Mouse (Mus musculus): Measurements from ENCODE around the gene Zfyve28. TPM values are rescaled to one million over a fixed set of nuclear protein-coding genes. Genes with fewer than 3 reads are reported as not detected.

Gene Zfyve28
- polyA plus RNA-seq, 1 experiment from 2014 or later: not detected

GRCm38 (mm10) chr5:34188856-34189255, 99.4 kb downstream of the Zfyve28 start:
- Histone ChIP-seq H3K27ac (ENCODE audit: low read depth, low read length) (no peak overlapping the region), H3K9me3 (ENCODE audit: control insufficient read depth, low read length) (no peaks in the 10 kb centered on the region), H3K9ac (ENCODE audit: low read depth, low read length) (no peak overlapping the region), H3K36me3 (ENCODE audit: control insufficient read depth, insufficient read depth, low read length) (no peaks in the 10 kb centered on the region), H3K4me2 (no peak overlapping the region; the same call in 1 of the 2 replicates), H3K4me1 (replicated peaks; ENCODE audit: control insufficient read depth, insufficient read depth, low read length) (peaks cover 8% of the 10 kb centered on the region), H3K4me3 (ENCODE audit: low read depth, low read length) (no peak overlapping the region), H3K27me3 (replicated peaks; ENCODE audit: control insufficient read depth, insufficient read depth, low read length) (no peaks in the 10 kb centered on the region)
- no peak for DNase-seq (ENCODE audit: low spot score)
- 71% methylated on average over 2 of the region's 2 CpGs for WGBS
- ATAC-seq (replicated peaks; ENCODE audit: low FRiP score): no peak

GRCm38 (mm10) chr5:34187601-34188316, 100.5 kb downstream of the Zfyve28 start, which contains the start of gene Mxd4:
Gene Mxd4 (minus strand): TSS chr5:34187720.
- Histone ChIP-seq H3K9me3 (ENCODE audit: control insufficient read depth, low read length) (no peaks in the 10 kb centered on the region), H3K9ac (ENCODE audit: low read depth, low read length) (peak within 1 kb of the TSS; percentile 65), H3K4me1 (replicated peaks; ENCODE audit: control insufficient read depth, insufficient read depth, low read length) (peaks cover 8% of the 10 kb centered on the region), H3K4me3 (ENCODE audit: low read depth, low read length) (peak within 1 kb of the TSS; percentile 72), H3K4me2 (peak within 1 kb of the TSS; percentile 96), H3K36me3 (ENCODE audit: control insufficient read depth, insufficient read depth, low read length) (no peaks in the 10 kb centered on the region), H3K27ac (ENCODE audit: low read depth, low read length) (peak within 1 kb of the TSS; percentile 73), H3K27me3 (replicated peaks; ENCODE audit: control insufficient read depth, insufficient read depth, low read length) (no peaks in the 10 kb centered on the region)
- DNase-seq (ENCODE audit: low spot score) (peak; percentile 94), ATAC-seq (replicated peaks; ENCODE audit: low FRiP score) (peak; percentile 98)
- WGBS: under 1% methylated on average over 60 of the region's 60 CpGs

- Histone ChIP-seq H3K4me2 (peak overlapping the region; percentile 96), H3K36me3 (ENCODE audit: control insufficient read depth, insufficient read depth, low read length) (no peaks in the 10 kb centered on the region), H3K27me3 (replicated peaks; ENCODE audit: control insufficient read depth, insufficient read depth, low read length) (no peaks in the 10 kb centered on the region), H3K27ac (ENCODE audit: low read depth, low read length) (peak overlapping the region; percentile 73), H3K4me3 (ENCODE audit: low read depth, low read length) (peak overlapping the region; percentile 72), H3K9ac (ENCODE audit: low read depth, low read length) (peak overlapping the region; percentile 62), H3K4me1 (replicated peaks; ENCODE audit: control insufficient read depth, insufficient read depth, low read length) (peaks cover 8% of the 10 kb centered on the region), H3K9me3 (ENCODE audit: control insufficient read depth, low read length) (no peaks in the 10 kb centered on the region)
- WGBS: under 1% methylated on average over 43 of the region's 46 CpGs
- DNase-seq (ENCODE audit: low spot score) (peak; percentile 53), ATAC-seq (replicated peaks; ENCODE audit: low FRiP score) (no peak; the same call in 1 of the 2 replicates)
Measured at GRCm38 (mm10) chr5:34186961-34187391, 101.3 kb downstream of the Zfyve28 start.

GRCm38 (mm10) chr5:34186391-34186790, 101.9 kb downstream of the Zfyve28 start:
- DNase-seq (ENCODE audit: low spot score): no peak
- 73% methylated on average over 2 of the region's 2 CpGs for WGBS
- Histone ChIP-seq H3K27me3 (replicated peaks; ENCODE audit: control insufficient read depth, insufficient read depth, low read length) (no peaks in the 10 kb centered on the region), H3K9me3 (ENCODE audit: control insufficient read depth, low read length) (no peaks in the 10 kb centered on the region), H3K36me3 (ENCODE audit: control insufficient read depth, insufficient read depth, low read length) (no peaks in the 10 kb centered on the region), H3K4me2 (peak overlapping the region; percentile 96), H3K27ac (ENCODE audit: low read depth, low read length) (peak overlapping the region; percentile 35; the same call in 1 of the 2 replicates), H3K9ac (ENCODE audit: low read depth, low read length) (peak overlapping the region; percentile 62), H3K4me3 (ENCODE audit: low read depth, low read length) (peak overlapping the region; percentile 72), H3K4me1 (replicated peaks; ENCODE audit: control insufficient read depth, insufficient read depth, low read length) (peaks cover 8% of the 10 kb centered on the region)
- ATAC-seq (replicated peaks; ENCODE audit: low FRiP score): no peak

GRCm38 (mm10) chr5:34185791-34186190, 102.5 kb downstream of the Zfyve28 start:
- no peak overlapping the region for H3K27ac ChIP-seq (ENCODE audit: low read depth, low read length)
- peak overlapping the region; percentile 96 for H3K4me2 ChIP-seq

GRCm38 (mm10) chr5:34185051-34185580, 103.1 kb downstream of the Zfyve28 start:
- no peak for DNase-seq (ENCODE audit: low spot score)

More at GRCm38 (mm10) chr5:34185791-34186190, 102.5 kb downstream of the Zfyve28 start:
- peaks cover 8% of the 10 kb centered on the region for H3K4me1 ChIP-seq (replicated peaks; ENCODE audit: control insufficient read depth, insufficient read depth, low read length)
- H3K4me3 ChIP-seq (ENCODE audit: low read depth, low read length): no peak overlapping the region
- no peaks in the 10 kb centered on the region for H3K9me3 ChIP-seq (ENCODE audit: control insufficient read depth, low read length)
- no peaks in the 10 kb centered on the region for H3K36me3 ChIP-seq (ENCODE audit: control insufficient read depth, insufficient read depth, low read length)
- no peak for ATAC-seq (replicated peaks; ENCODE audit: low FRiP score)
- H3K27me3 ChIP-seq (replicated peaks; ENCODE audit: control insufficient read depth, insufficient read depth, low read length): no peaks in the 10 kb centered on the region
- DNase-seq (ENCODE audit: low spot score): no peak
- no peak overlapping the region for H3K9ac ChIP-seq (ENCODE audit: low read depth, low read length)

GRCm38 (mm10) chr5:34183976-34184375, 104.3 kb downstream of the Zfyve28 start:
- ATAC-seq (replicated peaks; ENCODE audit: low FRiP score) (no peak), DNase-seq (ENCODE audit: low spot score) (peak; percentile 20)
- no peak overlapping the region for H3K27ac ChIP-seq (ENCODE audit: low read depth, low read length)

More at GRCm38 (mm10) chr5:34185051-34185580, 103.1 kb downstream of the Zfyve28 start:
- H3K36me3 ChIP-seq (ENCODE audit: control insufficient read depth, insufficient read depth, low read length): no peaks in the 10 kb centered on the region
- H3K27ac ChIP-seq (ENCODE audit: low read depth, low read length): no peak overlapping the region
- no peaks in the 10 kb centered on the region for H3K9me3 ChIP-seq (ENCODE audit: control insufficient read depth, low read length)
- H3K9ac ChIP-seq (ENCODE audit: low read depth, low read length): no peak overlapping the region
- 81% methylated on average over 1 of the region's 1 CpGs for WGBS
- H3K4me3 ChIP-seq (ENCODE audit: low read depth, low read length): no peak overlapping the region
- no peaks in the 10 kb centered on the region for H3K27me3 ChIP-seq (replicated peaks; ENCODE audit: control insufficient read depth, insufficient read depth, low read length)
- ATAC-seq (replicated peaks; ENCODE audit: low FRiP score): no peak
- H3K4me1 ChIP-seq (replicated peaks; ENCODE audit: control insufficient read depth, insufficient read depth, low read length): peaks cover 8% of the 10 kb centered on the region
- no peak overlapping the region for H3K4me2 ChIP-seq

GRCm38 (mm10) chr5:34183156-34183880, 104.9 kb downstream of the Zfyve28 start:
- ATAC-seq (replicated peaks; ENCODE audit: low FRiP score) (no peak), DNase-seq (ENCODE audit: low spot score) (peak; percentile 25)
- H3K9me3 ChIP-seq (ENCODE audit: control insufficient read depth, low read length): no peaks in the 10 kb centered on the region
- H3K9ac ChIP-seq (ENCODE audit: low read depth, low read length): no peak overlapping the region
- no peak overlapping the region for H3K4me3 ChIP-seq (ENCODE audit: low read depth, low read length)
- H3K36me3 ChIP-seq (ENCODE audit: control insufficient read depth, insufficient read depth, low read length): no peaks in the 10 kb centered on the region
- H3K27me3 ChIP-seq (replicated peaks; ENCODE audit: control insufficient read depth, insufficient read depth, low read length): no peaks in the 10 kb centered on the region
- H3K4me1 ChIP-seq (replicated peaks; ENCODE audit: control insufficient read depth, insufficient read depth, low read length): peaks cover 5% of the 10 kb centered on the region
- no peak overlapping the region for H3K4me2 ChIP-seq
- no peak overlapping the region for H3K27ac ChIP-seq (ENCODE audit: low read depth, low read length)
- WGBS: 83% methylated on average over 5 of the region's 5 CpGs

More at GRCm38 (mm10) chr5:34183976-34184375, 104.3 kb downstream of the Zfyve28 start:
- Histone ChIP-seq H3K36me3 (ENCODE audit: control insufficient read depth, insufficient read depth, low read length) (no peaks in the 10 kb centered on the region), H3K9me3 (ENCODE audit: control insufficient read depth, low read length) (no peaks in the 10 kb centered on the region), H3K4me2 (no peak overlapping the region), H3K4me1 (replicated peaks; ENCODE audit: control insufficient read depth, insufficient read depth, low read length) (peaks cover 8% of the 10 kb centered on the region), H3K27me3 (replicated peaks; ENCODE audit: control insufficient read depth, insufficient read depth, low read length) (no peaks in the 10 kb centered on the region), H3K9ac (ENCODE audit: low read depth, low read length) (no peak overlapping the region), H3K4me3 (ENCODE audit: low read depth, low read length) (no peak overlapping the region)
- WGBS: 77% methylated on average over 3 of the region's 3 CpGs
